Mouse (Mus musculus) liver, adult 2 months (tissue): Measurements from ENCODE around the gene Coa6.

ENCODE experiments used
- CTCF ChIP-seq: fragments of 200-500 bp; IDR thresholded peaks from 2 replicates; pipeline ENCODE4 v1.5.1; 2011; ENCODE audit warnings: low read depth, low read length, control low read depth
- POLR2A ChIP-seq: fragments of 200-500 bp; IDR thresholded peaks from 2 replicates; pipeline ENCODE4 v1.6.1; 2011; ENCODE audit warnings: low read length, control low read depth; ENCODE audit not compliant: insufficient read depth; ENCODE audit errors: extremely low read depth

DNA sequence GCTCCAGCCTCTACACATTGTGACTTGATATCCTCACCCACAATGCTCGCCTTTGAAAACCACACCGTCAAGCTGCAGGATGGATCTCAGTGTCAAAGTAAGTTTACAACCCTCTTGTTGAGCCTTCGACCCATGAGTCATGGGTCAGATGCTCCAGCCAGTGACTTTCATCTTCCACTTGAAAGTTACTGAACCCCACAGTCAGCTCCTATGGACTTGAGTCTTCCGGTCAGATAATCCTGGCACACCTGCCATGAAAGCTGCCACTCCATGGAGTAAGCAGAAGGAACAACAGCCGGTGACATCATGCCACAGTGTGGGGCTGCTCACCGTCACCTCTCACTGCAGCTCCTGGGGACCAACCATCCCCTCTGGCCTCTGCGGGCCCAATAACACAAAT lies 41.0 kb upstream of the Coa6 start:
- no peak for TF ChIP-seq CTCF
- no peak for TF ChIP-seq POLR2A
